Mouse (Mus musculus): ENCODE results near the gene Prl3b1. TPM values are rescaled to one million over a fixed set of nuclear protein-coding genes. Genes with fewer than 3 reads are reported as not detected.

Prl3b1 gene
- polyA plus RNA-seq (2012; rRNA removed) = 0.22 TPM in 1 of 2 replicates, not detected in the other

DNA sequence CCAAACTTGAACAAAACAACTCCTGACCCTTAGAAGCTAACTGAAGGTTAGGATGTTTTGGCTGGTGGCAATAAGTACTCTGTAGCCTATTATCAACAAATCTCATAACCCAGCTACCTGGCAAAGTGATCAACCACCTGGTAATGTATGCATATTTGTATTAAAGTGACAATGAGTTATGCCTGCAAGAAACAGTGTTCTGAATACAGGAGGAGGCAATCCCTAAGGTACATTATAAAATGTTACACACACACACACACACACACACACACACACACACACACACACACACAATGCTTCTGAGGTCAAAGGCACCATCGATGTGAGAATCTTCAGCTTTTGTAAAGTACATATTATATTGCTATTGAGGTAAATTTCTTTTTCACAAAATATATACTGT, at the start of gene Prl3b1:
TSS of gene Prl3b1 (plus strand) at position 301 of the 400 bp plus-strand sequence.
- DNase-seq (ENCODE audit: low spot score) = no peak

DNA sequence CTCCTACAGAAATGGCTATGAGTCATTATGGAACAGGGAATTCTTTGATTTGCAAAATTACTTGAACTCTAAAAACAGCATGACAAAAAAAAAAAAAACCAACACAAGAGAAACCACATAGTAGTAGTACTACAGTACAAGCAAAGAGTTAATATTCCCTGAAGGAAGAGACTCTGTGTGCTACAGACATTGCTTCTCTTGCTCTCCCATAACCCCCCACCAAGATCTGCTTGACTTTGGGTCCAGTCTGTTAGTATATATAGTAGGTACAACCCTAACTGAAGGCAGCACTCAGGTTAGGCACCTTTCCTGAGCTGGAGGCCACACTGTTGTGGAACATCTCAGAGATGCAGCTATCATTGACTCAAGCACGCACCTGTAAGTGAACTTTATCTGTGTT, 45.3 kb upstream of the Prl3b1 start, which contains the start of gene Prl3c1:
TSS of gene Prl3c1 (plus strand) at position 301 of the 400 bp plus-strand sequence.
- DNase-seq (ENCODE audit: low spot score) = no peak

GRCm38 (mm10) chr13:27259136-27259535, 17.5 kb downstream of the Prl3b1 start, which contains the start of gene Prl3a1:
Gene Prl3a1 (plus strand): TSS chr13:27259436.
- DNase-seq (ENCODE audit: low spot score) = no peak

Other genes starting within 250 kb of the Prl3b1 start
- gene Prl, start 184.3 kb upstream of the Prl3b1 start, polyA plus RNA-seq (2012; rRNA removed) = not detected in 2 replicates
- not detected in 2 replicates for gene Prl3d1, start 147.7 kb upstream of the Prl3b1 start, polyA plus RNA-seq (2012; rRNA removed)
- not detected in 2 replicates for gene Prl3d2, start 120.1 kb upstream of the Prl3b1 start, polyA plus RNA-seq (2012; rRNA removed)
- not detected in 2 replicates for gene Prl3d3, start 85.1 kb upstream of the Prl3b1 start, polyA plus RNA-seq (2012; rRNA removed)
- not detected in 2 replicates for gene Prl3c1, start 45.2 kb upstream of the Prl3b1 start, polyA plus RNA-seq (2012; rRNA removed)
- gene Prl3a1, start 17.6 kb downstream of the Prl3b1 start, polyA plus RNA-seq (2012; rRNA removed) = not detected in 2 replicates
- not detected in 2 replicates for gene Prl6a1, start 70.8 kb downstream of the Prl3b1 start, polyA plus RNA-seq (2012; rRNA removed)
- not detected in 2 replicates for gene Prl8a2, start 103.8 kb downstream of the Prl3b1 start, polyA plus RNA-seq (2012; rRNA removed)
- not detected in 2 replicates for gene Prl2b1, start 149.0 kb downstream of the Prl3b1 start, polyA plus RNA-seq (2012; rRNA removed)
- gene Prl8a6, start 196.8 kb downstream of the Prl3b1 start, polyA plus RNA-seq (2012; rRNA removed) = not detected in 2 replicates

All from urinary bladder, adult 2 months (tissue).